Mouse (Mus musculus) spleen, adult 2 months (tissue): Measurements from ENCODE around the gene Cenpx. TPM values are rescaled to one million over a fixed set of nuclear protein-coding genes. Genes with fewer than 3 reads are reported as not detected.
A peak's percentile ranks its signal among the peaks of the same experiment; 100 is the strongest.

Experiments used
- DNase-seq, 2 experiments: peaks; one replicate each; pipeline versions ENCODE4 v3.0.0 to v3.0.0-alpha.2; 2012 to 2021; ENCODE audit warnings: low spot score in 2 of 2, low read depth in 1 of 2
- H3K27ac ChIP-seq: fragments of 200-500 bp; 2 replicates; pipeline ENCODE4 v1.5.1; 2012; ENCODE audit warnings: low read length, inconsistent platforms; ENCODE audit not compliant: insufficient read depth
- H3K27me3 ChIP-seq: fragments of 200-500 bp; 2 replicates; pipeline ENCODE4 v1.6.1; 2012; ENCODE audit warnings: mild to moderate bottlenecking, moderate library complexity, low read length, inconsistent platforms; ENCODE audit not compliant: control insufficient read depth, insufficient read depth
- H3K36me3 ChIP-seq: fragments of 200-500 bp; 2 replicates; pipeline ENCODE4 v1.6.1; 2012; ENCODE audit warnings: mild to moderate bottlenecking, low read length, inconsistent platforms; ENCODE audit not compliant: control insufficient read depth, insufficient read depth
- H3K4me1 ChIP-seq: fragments of 200-500 bp; 2 replicates; pipeline ENCODE4 v1.6.1; 2011; ENCODE audit warnings: inconsistent platforms; ENCODE audit not compliant: control insufficient read depth, insufficient read depth, insufficient read length
- H3K4me3 ChIP-seq: fragments of 200-500 bp; 2 replicates; pipeline ENCODE4 v1.5.1; 2011; ENCODE audit warnings: mild to moderate bottlenecking, inconsistent platforms; ENCODE audit not compliant: insufficient read depth, insufficient read length; ENCODE audit errors: extremely low read depth
- CTCF ChIP-seq: fragments of 200-500 bp; IDR thresholded peaks from 2 replicates; pipeline ENCODE4 v1.5.1; 2011; ENCODE audit warnings: mild to moderate bottlenecking, inconsistent platforms; ENCODE audit not compliant: insufficient read depth, insufficient read length, insufficient replicate concordance; ENCODE audit errors: extremely low read depth
- POLR2A ChIP-seq: fragments of 200-500 bp; IDR thresholded peaks from 2 replicates; pipeline ENCODE4 v1.6.1; 2011; ENCODE audit warnings: low read depth, low read length, inconsistent platforms
- WGBS: fragments of 180-500 bp; shearing (Covaris S2); methylation state at CpG from one replicate; pipeline ENCODE4 v1.1.7; 2018; 5-methylcytosine and 5-hydroxymethylcytosine counted together
- polyA plus RNA-seq: library from polyadenylated mRNA; depleted of rRNA; stranded (reverse); fragments of >200 nt; gene quantifications from 2 replicates; pipeline ENCODE4 v1.2.3, GENCODE M21; 2012; rRNA removed

The Cenpx gene
- polyA plus RNA-seq, 1 experiment = 44.1 TPM

- Histone ChIP-seq H3K4me1 (peaks cover 15% of the 10 kb centered on the region; the same call in 1 of the 2 replicates), H3K27me3 (peaks cover 32% of the 10 kb centered on the region), H3K36me3 (no peaks in the 10 kb centered on the region), H3K4me3 (peak within 1 kb of the TSS; percentile 31; the same call in 1 of the 2 replicates), H3K27ac (no peak within 1 kb of the TSS)
- TF ChIP-seq POLR2A = no peak
- TF ChIP-seq CTCF = no peak
- 3% methylated on average over 35 of the region's 35 CpGs for WGBS
- DNase-seq = no peak
These were observed 52.5 kb downstream of the Cenpx start, which contains the start of gene Notum for GRCm38 (mm10) chr11:120661076-120661460. Gene Notum, minus strand, starts transcription at chr11:120661175.

Other genes starting within 250 kb of the Cenpx start
- gene Arl16, start 246.1 kb downstream of the Cenpx start, polyA plus RNA-seq = 13.2 and 14.4 TPM in 2 replicates
- 55.1 and 55.7 TPM in 2 replicates for gene Mrpl12, start 229.1 kb downstream of the Cenpx start, polyA plus RNA-seq
- 36.5 and 48.1 TPM in 2 replicates for gene Slc25a10, start 221.9 kb downstream of the Cenpx start, polyA plus RNA-seq
- 0.30 and 0.36 TPM in 2 replicates for gene Gcgr, start 183.0 kb downstream of the Cenpx start, polyA plus RNA-seq
- gene Mcrip1, start 164.0 kb downstream of the Cenpx start, polyA plus RNA-seq = 79.9 and 99.4 TPM in 2 replicates
- not detected in 2 replicates for gene Ppp1r27, start 162.6 kb downstream of the Cenpx start, polyA plus RNA-seq
- 76.8 and 79.2 TPM in 2 replicates for gene P4hb, start 140.5 kb downstream of the Cenpx start, polyA plus RNA-seq
- gene Arhgdia, start 132.1 kb downstream of the Cenpx start, polyA plus RNA-seq = 620 and 856 TPM in 2 replicates
- 22.1 and 27.2 TPM in 2 replicates for gene Alyref, start 115.4 kb downstream of the Cenpx start, polyA plus RNA-seq
- 80.1 and 101 TPM in 2 replicates for gene Anapc11, start 115.3 kb downstream of the Cenpx start, polyA plus RNA-seq
- gene Npb, start 105.3 kb downstream of the Cenpx start, polyA plus RNA-seq = 4.4 and 5.5 TPM in 2 replicates
- 139 and 165 TPM in 2 replicates for gene Pcyt2, start 95.8 kb downstream of the Cenpx start, polyA plus RNA-seq
- gene Sirt7, start 88.5 kb downstream of the Cenpx start, polyA plus RNA-seq = 119 and 139 TPM in 2 replicates
- gene Mafg, start 80.1 kb downstream of the Cenpx start, polyA plus RNA-seq = 29.9 and 31.3 TPM in 2 replicates
- gene Pycr1, start 70.0 kb downstream of the Cenpx start, polyA plus RNA-seq = 7.5 and 8.7 TPM in 2 replicates
- gene Myadml2, start 65.6 kb downstream of the Cenpx start, polyA plus RNA-seq = 0.83 and 1.5 TPM in 2 replicates
- gene Notum, start 52.6 kb downstream of the Cenpx start, polyA plus RNA-seq = 0.08 and 0.38 TPM in 2 replicates
- 84.5 and 89.1 TPM in 2 replicates for gene Aspscr1, start 40.8 kb downstream of the Cenpx start, polyA plus RNA-seq
- gene Lrrc45, start 187 bp upstream of the Cenpx start, polyA plus RNA-seq = 33.5 and 34.9 TPM in 2 replicates
- gene Rac3, start 7.7 kb upstream of the Cenpx start, polyA plus RNA-seq = 3.0 and 4.9 TPM in 2 replicates
- 39.1 and 49.3 TPM in 2 replicates for gene Dcxr, start 13.5 kb upstream of the Cenpx start, polyA plus RNA-seq
- 5.3 and 5.8 TPM in 2 replicates for gene Cbr2, start 18.4 kb upstream of the Cenpx start, polyA plus RNA-seq
- 0.67 and 0.84 TPM in 2 replicates for gene Hmga1b, start 49.1 kb upstream of the Cenpx start, polyA plus RNA-seq
- 27.5 and 32.9 TPM in 2 replicates for gene Rfng, start 70.5 kb upstream of the Cenpx start, polyA plus RNA-seq
- 84.9 and 88.9 TPM in 2 replicates for gene Gps1, start 70.5 kb upstream of the Cenpx start, polyA plus RNA-seq
- gene Dus1l, start 82.7 kb upstream of the Cenpx start, polyA plus RNA-seq = 35.0 and 39.4 TPM in 2 replicates
- gene Fasn, start 110.8 kb upstream of the Cenpx start, polyA plus RNA-seq = 151 and 179 TPM in 2 replicates
- 0.47 and 0.78 TPM in 2 replicates for gene Ccdc57, start 219.1 kb upstream of the Cenpx start, polyA plus RNA-seq
- gene Slc16a3, start 234.7 kb upstream of the Cenpx start, polyA plus RNA-seq = 16.1 and 23.1 TPM in 2 replicates